Mouse (Mus musculus): ENCODE results near the gene Txk.

GRCm38 (mm10) chr5:72769841-72770240 is 17.3 kb upstream of the Txk start:
- no peak for TF ChIP-seq CTCF (IDR thresholded peaks at IDR 0.05; ENCODE audit: borderline replicate concordance, insufficient read depth, low read depth, low read length)
- no peak for TF ChIP-seq POLR2A (IDR thresholded peaks at IDR 0.05; ENCODE audit: borderline replicate concordance, insufficient read depth, low read length)

All from cerebellum, adult 2 months (tissue).